Mouse (Mus musculus) cerebellum, adult 9-11 months (tissue): ENCODE measurements at regions not wholly inside any gene's neighbourhood (a gene's known extent, or its start where the extent isn't known, plus 50 kb on each side); places are given as distances from the start of the nearest gene placed in this dataset.

ENCODE experiments used
- DNase-seq: peaks from one replicate; pipeline ENCODE4 v3.0.0; 2022

DNA sequence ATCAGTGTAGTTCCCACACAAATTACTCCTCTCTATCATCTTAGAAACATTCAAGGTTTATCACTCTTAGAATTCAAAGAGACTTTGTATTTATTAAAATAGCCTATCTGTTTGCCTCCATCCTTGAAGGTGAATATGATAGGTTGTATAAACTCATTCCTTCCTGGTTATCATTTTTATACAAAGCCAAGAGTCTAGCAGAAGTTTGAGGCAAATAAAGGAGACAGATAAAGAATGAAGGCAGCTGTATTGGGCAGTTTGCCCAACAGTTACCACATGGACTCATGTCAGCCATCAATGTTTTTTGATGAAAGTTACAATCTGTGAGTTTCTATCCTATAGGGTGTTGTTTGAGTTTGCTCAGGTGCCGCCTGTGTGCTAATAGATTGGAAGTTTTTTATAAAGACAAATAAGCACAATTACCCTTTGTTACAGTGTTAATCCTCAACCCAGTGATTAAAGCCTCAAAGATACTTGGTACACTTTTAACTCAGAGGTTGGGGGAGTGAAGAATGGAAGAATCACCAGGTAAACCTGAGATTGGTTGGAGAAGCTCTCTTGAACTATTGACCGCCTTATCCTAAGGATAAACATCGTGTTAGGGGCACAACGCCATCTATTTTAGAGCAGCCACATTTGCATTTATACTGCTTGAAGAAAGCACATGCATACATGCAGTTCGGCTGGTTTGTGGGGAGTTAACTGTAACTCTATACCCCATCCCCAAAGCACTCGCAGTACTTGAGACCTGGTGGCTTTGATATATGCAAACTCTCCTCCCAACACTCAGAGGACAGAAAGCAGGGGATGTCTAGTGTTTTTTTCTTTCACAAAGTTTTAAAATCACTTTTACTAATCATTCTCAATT, 175.6 kb upstream of the Gm11114 start:
- no peak for DNase-seq

DNA sequence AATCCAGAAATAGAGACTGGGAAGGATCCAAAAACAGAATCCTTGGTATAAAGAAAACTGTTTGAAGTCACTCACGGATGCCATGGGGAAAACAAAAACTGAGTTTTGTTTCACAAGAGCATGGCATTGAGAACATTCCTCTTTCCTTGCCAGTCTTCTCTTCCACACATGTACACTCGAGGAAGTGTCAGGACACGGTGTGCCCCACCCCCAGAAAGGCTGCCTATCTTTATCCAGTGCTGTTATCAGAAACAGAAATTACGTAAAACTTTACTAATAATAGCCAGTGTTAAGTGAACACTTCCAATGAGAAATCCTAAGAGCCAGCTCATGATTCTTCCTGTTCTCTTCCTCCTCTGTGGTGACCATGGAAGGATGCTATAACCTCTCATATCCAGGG, 172.7 kb upstream of the Gm11114 start:
- no peak for DNase-seq

DNA sequence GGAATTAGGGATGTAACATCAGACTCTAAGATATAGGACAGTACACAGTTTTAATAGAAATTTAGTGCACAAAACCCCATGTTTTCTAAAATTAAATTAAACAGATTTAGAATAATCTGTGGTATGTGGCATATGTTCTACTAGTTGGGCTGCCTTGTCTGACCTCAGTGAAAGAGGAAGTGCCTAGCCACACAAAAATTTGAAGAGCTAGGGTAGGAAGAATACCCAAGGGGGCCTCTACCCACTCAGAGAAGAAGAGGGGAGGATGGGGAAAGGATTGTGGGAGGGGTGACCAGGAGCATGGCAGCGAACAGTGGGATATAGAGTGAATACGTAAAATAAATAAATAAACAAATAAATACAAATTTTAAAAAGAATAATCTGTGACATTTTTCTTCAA, 168.2 kb upstream of the Gm11114 start:
- DNase-seq: no peak

DNA sequence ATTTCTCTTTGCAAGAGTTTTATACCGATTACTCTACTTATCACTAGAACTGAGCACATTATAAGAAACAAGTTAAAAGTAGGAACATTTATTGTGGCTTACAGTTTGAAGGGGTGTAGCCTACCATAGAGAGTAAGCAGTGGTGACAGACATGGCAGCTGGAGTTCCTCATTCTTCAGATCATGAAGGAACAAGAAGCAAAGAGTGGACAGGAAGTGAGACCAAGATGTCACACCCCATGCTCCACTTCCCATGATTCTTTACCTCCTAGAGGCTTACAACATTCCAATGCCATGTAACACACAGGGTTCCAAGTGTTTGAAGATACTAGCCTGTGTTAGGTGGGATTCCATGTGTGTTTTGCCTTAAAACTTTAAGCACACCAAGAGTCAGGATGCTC, 146.9 kb upstream of the Gm11114 start:
- DNase-seq: no peak

DNA sequence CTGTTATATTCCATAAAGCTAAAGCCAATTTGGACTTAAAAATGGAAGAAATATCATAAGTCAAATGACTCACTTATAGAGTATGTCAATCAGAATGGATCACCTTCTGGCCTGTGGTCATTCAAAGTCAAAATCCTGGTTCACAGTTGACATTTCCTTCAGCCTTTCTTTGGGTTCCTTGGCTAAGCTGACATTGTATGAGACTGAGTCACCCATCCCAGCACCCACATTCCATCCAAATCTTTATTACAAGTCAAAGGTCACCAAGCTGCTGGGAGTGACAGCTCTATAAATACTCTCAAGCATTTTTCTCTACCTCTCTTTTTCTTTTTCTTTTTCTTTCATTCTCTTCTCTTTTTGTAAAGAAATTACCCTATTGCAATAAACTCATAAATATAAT, 145.3 kb upstream of the Gm11114 start:
- DNase-seq: no peak

DNA sequence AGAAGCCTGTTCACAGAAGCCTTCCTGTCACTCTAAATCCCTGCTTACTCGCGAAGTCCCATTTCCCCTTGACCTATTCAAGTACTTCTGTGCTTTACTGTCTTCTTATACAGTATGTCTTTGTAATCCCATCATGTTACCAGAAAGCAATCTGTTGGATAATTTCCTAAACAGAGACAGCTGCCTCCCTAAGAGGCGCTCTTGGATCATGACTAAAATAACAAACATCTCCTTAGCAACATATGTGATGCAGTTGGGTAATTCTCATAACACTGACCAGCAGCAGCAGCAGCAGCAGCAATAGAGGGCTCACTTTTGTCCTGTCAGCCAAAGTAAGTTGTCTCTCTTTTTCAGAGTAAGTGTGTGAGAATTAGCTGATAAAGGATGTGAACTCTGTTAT, 138.1 kb upstream of the Gm11114 start:
- DNase-seq: no peak

DNA sequence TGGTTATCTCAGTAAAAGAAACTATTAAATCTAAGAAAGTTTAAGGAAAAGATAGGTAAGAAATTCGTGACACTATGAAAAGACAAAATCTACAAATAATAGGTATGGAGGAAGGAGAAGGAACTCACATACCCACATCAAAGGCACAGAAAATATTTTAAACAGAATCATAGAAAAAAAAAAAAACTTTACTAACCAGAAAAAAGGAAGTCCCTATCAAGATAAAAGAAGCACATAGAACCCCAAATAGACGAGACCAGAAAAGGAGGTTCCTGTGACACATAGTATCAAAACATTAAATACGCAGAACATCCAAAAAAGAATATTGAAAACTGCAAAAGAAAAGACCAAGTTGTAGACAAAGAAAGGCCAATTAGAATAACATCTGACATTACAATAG, 111.4 kb upstream of the Gm11114 start:
- no peak for DNase-seq

DNA sequence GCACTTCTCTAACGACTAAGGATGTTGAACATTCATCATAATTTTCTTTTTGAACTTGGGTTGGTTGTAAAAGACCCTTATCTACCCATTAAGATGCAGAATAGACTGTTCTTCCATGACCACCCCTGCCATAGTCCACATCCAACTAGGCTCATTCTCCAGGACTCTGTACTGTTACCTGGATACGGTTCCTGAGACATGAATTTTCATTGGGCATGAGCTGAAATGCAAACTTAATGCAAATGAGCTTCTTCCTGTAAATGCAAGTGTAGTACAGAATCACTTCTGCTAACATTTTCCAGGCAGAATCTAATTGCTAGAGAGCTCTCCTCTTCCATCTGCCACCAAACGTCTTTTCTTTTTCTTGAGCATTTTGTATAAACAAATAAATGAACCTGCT, 87.7 kb upstream of the Gm11114 start:
- no peak for DNase-seq
